Mouse (Mus musculus): ENCODE measurements around the gene Camsap2.

Camsap2 gene

DNA sequence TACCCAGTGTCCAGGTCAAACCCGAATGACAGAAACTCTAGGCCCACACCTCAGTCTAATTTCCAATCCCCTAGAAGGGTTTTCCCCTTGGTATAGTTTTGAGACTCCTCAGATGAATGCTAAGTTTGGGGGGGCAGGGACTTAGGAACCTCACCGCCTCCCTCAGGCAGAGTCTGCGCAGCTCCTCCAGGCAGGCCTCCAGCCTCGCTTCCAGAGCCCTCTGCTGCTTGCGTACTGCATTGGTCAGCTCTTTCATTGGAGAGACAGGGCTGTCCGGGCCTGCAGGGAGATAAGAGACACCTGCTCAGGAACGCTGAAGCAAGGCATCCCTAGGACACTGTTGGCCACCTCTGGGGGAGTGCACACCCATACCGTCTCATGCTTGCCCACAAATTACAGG, 119.3 kb downstream of the Camsap2 start:
- in situ Hi-C loops (cut with MboI, MseI), result no loop called here

DNA sequence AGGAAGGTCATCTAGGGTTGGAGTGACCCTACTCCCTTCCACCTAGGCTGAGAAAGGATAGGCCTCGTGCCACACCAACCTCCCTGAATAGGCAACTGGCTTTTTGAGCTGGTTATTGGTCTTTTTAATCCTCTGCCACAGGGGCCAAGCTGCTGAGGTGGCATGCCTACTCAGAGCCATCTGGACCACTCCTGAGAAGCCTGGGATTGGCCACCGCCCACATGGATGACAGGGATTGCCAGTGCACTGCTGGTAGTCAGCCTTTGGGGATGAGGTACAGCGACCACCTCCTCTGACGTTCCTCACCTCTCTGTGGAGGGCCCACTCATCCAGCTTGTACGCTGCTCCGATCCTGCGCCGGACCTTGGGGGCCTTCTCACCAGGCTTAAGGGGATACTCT, 120.1 kb downstream of the Camsap2 start:
- in situ Hi-C loops (cut with MboI, MseI), result no loop called here

DNA sequence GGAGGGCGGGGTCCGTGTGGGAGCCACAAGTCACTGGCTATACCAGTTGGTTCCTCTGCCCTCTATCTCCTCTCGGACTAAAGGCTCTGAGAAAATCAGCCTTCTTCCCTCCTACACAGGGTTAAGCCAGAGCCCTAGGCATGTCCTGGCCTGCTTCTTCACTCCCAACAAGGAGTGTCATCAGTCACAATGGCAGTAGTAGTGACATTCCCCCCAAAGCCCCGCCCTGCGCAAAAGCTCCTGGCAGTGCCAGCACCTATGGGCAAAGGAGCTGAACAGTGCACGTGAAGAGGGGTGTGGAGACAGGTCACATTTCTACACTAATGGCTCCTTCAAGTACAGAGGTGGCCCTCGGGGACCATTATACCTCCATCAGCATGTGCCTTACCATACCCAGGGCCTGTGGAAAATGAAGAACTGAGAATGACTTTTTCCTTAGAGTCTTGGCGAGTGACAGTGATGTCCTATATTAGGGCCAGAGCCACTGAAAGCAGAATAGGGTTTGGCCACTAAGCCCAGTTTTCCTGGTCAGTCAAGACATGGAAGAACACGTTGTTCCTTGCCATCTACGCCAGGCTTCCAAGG, 122.1 kb downstream of the Camsap2 start:
- in situ Hi-C loops (cut with MboI, MseI), result no loop called here

DNA sequence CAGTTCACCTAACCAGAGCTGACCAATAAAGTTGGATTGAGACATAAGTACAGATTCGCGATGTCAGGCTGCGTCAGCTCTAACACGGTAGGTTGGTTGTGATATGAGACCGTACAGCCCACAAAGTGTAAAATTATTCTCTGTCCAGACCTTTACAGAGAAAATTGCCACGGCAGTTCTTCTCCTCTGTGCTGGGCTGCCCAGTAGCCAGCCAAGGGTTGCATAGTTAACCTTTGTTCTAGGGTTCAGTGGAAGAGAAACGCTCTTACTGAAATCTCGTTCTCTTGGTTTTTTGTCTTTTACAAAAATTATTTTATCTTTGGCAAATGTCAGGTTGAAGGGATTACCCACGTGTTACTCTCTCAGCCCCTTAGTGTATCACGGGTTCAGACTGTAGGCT, 123.5 kb downstream of the Camsap2 start:
- in situ Hi-C loops (cut with MboI, MseI), result no loop called here

DNA sequence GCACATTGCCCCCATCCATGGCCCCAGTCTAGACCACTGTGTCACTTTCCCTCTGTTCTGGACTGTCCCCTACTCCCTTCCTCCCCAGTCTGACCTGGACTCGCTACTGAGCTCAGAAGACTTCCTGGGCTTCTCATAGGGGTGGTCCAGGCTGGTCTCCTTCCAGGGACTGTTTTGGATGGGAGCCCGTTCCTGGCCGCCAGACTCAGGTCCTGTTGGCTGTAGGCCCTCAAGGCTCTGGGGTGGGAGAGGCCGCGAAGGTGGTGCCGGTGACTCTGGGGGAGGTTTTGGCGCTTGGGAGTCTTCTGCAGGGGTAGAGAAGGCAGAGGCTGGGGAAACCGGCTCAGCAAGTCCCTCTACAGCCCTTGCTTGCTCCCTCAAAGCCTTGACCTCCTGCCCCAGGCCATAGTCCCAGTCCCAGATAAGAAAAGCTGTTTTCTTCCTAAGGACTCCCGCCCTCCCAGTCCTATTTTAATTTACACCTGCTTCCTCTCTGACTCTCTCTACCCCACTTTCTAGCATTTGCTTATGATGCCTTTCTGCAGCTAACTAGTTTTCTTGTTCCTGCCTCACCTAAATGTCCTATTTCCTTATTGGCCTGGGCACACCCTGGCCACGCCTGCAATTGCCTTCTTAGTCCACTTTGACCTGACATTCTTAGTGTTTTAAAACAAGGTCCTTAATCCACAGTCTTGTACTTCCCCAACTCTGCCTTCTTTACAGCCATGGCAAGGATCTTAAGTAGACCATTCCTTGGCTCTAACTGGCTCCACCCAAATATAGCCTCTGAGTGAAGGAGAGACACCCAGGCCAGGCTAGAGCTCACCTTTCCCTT, 125.7 kb downstream of the Camsap2 start:
- in situ Hi-C loops (cut with MboI, MseI), result no loop called here
